Mouse (Mus musculus): ENCODE data around the gene Fuca1. TPM values are rescaled to one million over a fixed set of nuclear protein-coding genes. Genes with fewer than 3 reads are reported as not detected.

Fuca1 gene
- total RNA-seq, 2 experiments from 2014 or later: 33.4 to 43.1 TPM

DNA sequence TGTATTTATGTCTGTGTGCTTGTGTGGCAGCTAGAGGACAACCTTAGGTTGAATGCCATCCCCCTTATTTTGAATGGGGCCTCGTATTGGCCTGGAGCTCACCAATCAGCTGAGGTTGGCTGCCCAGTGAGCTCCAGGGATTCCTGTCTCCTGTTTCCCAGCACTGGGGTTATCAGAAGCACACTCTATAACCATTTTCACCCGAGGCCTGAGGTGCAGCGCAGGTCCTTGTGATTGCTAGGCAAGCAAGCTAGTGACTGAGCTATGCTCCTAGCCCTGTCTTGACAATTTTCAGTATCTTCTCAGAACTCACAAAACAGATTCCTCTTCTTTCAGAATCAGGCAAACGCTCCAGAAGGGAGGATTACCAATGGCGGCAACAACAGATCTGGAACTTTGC, 64.0 kb downstream of the Fuca1 start:
- DNase-seq: no peak

DNA sequence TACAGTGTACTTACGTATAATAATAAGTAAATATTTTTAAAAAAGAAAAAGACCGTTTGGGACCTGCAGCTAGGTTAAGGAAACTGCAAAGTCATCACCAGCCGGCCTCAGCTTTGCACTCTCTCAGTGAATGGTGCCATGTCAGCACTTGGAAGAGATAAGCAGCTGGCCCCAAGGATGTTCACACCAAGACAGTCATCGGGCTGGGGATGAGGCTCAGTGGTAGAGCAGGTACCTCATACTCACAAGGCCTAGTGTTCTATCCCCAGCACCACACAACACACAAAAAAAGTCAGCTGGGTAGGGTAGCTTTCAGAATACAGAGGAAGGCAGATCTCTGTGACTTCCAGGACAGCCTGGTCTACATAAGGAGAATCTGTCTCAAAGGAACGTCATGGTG, 64.7 kb downstream of the Fuca1 start:
- DNase-seq: no peak

- DNase-seq: no peak
Measured at GRCm38 (mm10) chr4:135985769-135986168, 65.2 kb downstream of the Fuca1 start.

GRCm38 (mm10) chr4:135986301-135986942, 65.9 kb downstream of the Fuca1 start:
- no peak for DNase-seq

DNA sequence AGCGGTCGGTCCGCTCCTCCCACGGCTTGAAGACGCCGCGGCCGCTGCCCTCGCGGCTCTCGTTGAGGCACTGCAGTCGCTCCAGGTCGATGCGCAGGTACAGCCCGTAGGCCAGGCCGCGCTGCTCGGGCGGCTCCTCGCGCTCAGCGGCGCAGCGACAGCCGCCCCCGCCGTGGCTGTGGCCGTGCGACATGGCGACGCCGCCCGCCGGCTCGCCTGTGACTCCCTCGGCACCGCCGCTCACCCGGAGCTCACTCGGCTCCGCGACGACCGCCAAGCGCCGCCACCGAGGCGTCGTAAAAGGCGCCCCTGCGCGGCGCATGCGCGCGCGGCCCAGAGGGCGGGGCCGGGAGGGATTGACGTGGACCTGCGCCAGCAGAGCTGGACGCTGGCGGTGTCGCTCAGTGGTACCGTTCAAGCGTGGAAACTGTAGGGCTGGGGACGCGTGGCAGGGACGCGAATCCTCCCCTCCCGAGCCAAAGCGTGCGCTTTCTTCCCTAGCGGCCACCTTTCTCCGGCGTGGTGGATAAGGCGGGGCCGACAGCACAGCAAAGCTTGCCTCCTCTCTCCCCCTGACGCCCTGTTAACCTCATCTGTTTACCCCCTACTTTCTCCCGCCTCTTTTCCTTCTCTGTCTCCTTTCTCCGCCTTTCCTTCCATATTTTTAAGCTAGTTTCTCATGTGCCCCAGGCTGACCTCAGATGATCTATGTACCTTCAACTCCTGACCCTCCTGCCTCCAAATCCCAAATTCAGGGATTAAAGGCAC, 66.6 kb downstream of the Fuca1 start, which contains the start of gene Pithd1:
Gene Pithd1 (minus strand): TSS at position 322 of the 768 bp plus-strand sequence.
- peak; percentile 92 to 93 for DNase-seq

DNA sequence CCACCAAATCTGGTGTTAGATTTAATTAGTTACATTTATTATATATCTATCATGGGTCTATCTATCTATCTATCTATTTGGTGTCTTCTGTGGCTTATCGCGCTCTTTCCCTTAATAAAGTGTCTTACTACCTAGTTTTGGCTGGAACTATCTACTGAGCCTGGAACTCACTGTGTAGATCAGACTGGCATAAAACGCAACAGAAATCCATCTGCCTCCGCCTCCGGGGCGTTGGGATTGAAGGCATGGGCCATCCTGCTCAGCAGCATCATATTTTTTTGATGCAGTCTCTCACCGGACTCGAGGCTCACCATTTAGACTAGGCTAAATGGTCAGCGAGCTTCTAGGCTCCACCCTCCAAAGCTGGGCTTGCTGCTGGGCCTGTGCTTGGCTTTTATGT, 67.2 kb downstream of the Fuca1 start:
- DNase-seq: no peak

Other genes with a start within 250 kb of the Fuca1 start
- gene Ifnlr1, start 234.4 kb upstream of the Fuca1 start, total RNA-seq (2021): under 1 TPM; 0.08 to 0.10 TPM
- not detected for gene Il22ra1, start 192.6 kb upstream of the Fuca1 start, total RNA-seq (2021)
- under 1 TPM; 0.60 to 0.71 TPM for gene Myom3, start 161.0 kb upstream of the Fuca1 start, total RNA-seq (2021)
- gene Srsf10, start 65.0 kb upstream of the Fuca1 start, total RNA-seq (2021): 100 to 1,000 TPM in 1 of 2 experiments, 10 to 100 TPM in 1; 93.9 to 103 TPM
- 10 to 100 TPM; 54.5 to 56.3 TPM for gene Pnrc2, start 46.9 kb upstream of the Fuca1 start, total RNA-seq (2021)
- gene Cnr2, start 25.3 kb upstream of the Fuca1 start, total RNA-seq (2021): under 1 TPM in 1 of 2 experiments, not detected in 1; 0.15 TPM
- gene Hmgcl, start 25.7 kb downstream of the Fuca1 start, total RNA-seq (2021): 10 to 100 TPM; 35.5 to 36.4 TPM
- 10 to 100 TPM; 17.7 to 20.7 TPM for gene Gale, start 43.0 kb downstream of the Fuca1 start, total RNA-seq (2021)
- 100 to 1,000 TPM in 1 of 2 experiments, 10 to 100 TPM in 1; 93.4 to 106 TPM for gene Lypla2, start 51.9 kb downstream of the Fuca1 start, total RNA-seq (2021)
- 10 to 100 TPM; 87.4 to 89.4 TPM for gene Pithd1, start 66.5 kb downstream of the Fuca1 start, total RNA-seq (2021)
- 10 to 100 TPM; 28.7 to 30.3 TPM for gene Eloa, start 101.0 kb downstream of the Fuca1 start, total RNA-seq (2021)
- gene Rpl11, start 132.7 kb downstream of the Fuca1 start, total RNA-seq (2021): 100 to 1,000 TPM; 284 to 295 TPM
- 10 to 100 TPM; 35.4 to 42.4 TPM for gene Id3, start 222.8 kb downstream of the Fuca1 start, total RNA-seq (2021)

Measured in layer of hippocampus, postnatal 36 days (tissue).